Mouse (Mus musculus) embryonic facial prominence, embryonic 11.5 days (tissue): ENCODE data around the gene Cdc5l. TPM values are rescaled to one million over a fixed set of nuclear protein-coding genes. Genes with fewer than 3 reads are reported as not detected.
A peak's percentile ranks its signal among the peaks of the same experiment; 100 is the strongest.

ENCODE experiments used
- ATAC-seq: fragments of 200-750 bp; cut with Nextera tagmentation; replicated peaks from 2 replicates; pipeline ENCODE4 v1.8.0; 2017; ENCODE audit warnings: low read depth; ENCODE audit not compliant: insufficient number of reproducible peaks, low FRiP score, low TSS enrichment
- DNase-seq: peaks from one replicate; pipeline ENCODE4 v3.0.0-alpha.2; 2015; ENCODE audit warnings: low spot score
- H3K27ac ChIP-seq: fragments of 300-500 bp; sonication (generic); replicated peaks from 2 replicates; pipeline ENCODE4 v1.5.1; 2014; ENCODE audit warnings: mild to moderate bottlenecking, low read depth, low read length, control low read depth
- H3K27me3 ChIP-seq: fragments of 300-500 bp; sonication (generic); 2 replicates; pipeline ENCODE4 v1.6.1; 2014; ENCODE audit warnings: mild to moderate bottlenecking, low read length, moderate library complexity, mixed read lengths; ENCODE audit not compliant: control insufficient read depth, insufficient read depth
- H3K36me3 ChIP-seq: fragments of 300-500 bp; sonication (generic); replicated peaks from 2 replicates; pipeline ENCODE4 v1.6.1; 2014; ENCODE audit warnings: low read depth, mild to moderate bottlenecking, low read length, moderate library complexity, mixed read lengths; ENCODE audit not compliant: control insufficient read depth, insufficient read depth
- H3K4me1 ChIP-seq: fragments of 300-500 bp; sonication (generic); 2 replicates; pipeline ENCODE4 v1.6.1; 2014; ENCODE audit warnings: low read length, mixed read lengths; ENCODE audit not compliant: control insufficient read depth, insufficient read depth
- H3K4me2 ChIP-seq: fragments of 300-500 bp; sonication (generic); 2 replicates; pipeline ENCODE4 v1.6.1; 2014; ENCODE audit warnings: low read depth, mild to moderate bottlenecking, control low read depth, low read length, moderate library complexity
- H3K4me3 ChIP-seq: fragments of 300-500 bp; sonication (generic); 2 replicates; pipeline ENCODE4 v1.5.1; 2014; ENCODE audit warnings: low read depth, low read length, control low read depth
- H3K9ac ChIP-seq: fragments of 300-500 bp; sonication (generic); replicated peaks from 2 replicates; pipeline ENCODE4 v1.6.1; 2014; ENCODE audit warnings: mild to moderate bottlenecking, control low read depth, low read length
- H3K9me3 ChIP-seq: fragments of 300-500 bp; sonication (generic); replicated peaks from 2 replicates; pipeline ENCODE4 v1.6.1; 2016; ENCODE audit warnings: mild to moderate bottlenecking, low read length, inconsistent platforms, mixed read lengths; ENCODE audit not compliant: control insufficient read depth
- whole genome bisulfite sequencing: fragments of 180-500 bp; shearing (Covaris S2); extraction: QIAGEN DNeasy Blood & Tissue Kit; methylation state at CpG from one replicate; pipeline ENCODE4 v1.1.7; 2014; 5-methylcytosine and 5-hydroxymethylcytosine counted together
- polyA plus RNA-seq: library from polyadenylated mRNA; unstranded; fragments of >200 nt; fragmentation: Nextera tagmentation; extraction: Ambion mirVana; gene quantifications from 2 replicates; pipeline ENCODE4 v1.2.1, GENCODE M21; 2014

The Cdc5l gene
- polyA plus RNA-seq, 1 experiment from 2014 or later = 97.6 TPM

DNA sequence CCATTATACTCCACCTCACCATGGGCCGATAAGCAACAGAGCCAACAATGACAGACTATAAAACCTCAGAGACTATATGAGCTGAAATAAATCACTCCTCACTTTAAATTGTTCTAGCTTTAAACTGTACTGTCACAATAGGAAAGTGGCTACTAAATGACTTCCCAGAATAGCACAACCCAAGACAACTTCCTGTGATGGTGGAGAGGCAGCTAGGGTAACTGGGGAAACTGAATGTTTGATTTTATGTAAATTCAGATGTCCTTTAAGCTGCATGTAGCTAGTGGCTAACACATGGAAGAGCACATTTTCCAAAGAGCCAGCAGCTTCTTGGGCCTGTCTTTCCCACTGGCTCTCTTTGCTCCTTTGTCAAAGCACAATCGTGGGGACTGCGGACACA, 50.2 kb downstream of the Cdc5l start:
- H3K27me3 ChIP-seq = no peaks in the 10 kb centered on the region
- no peak overlapping the region for H3K27ac ChIP-seq
- 83% methylated on average over 3 of the region's 3 CpGs for WGBS
- no peak overlapping the region for H3K4me3 ChIP-seq
- no peak overlapping the region for H3K4me2 ChIP-seq
- H3K36me3 ChIP-seq = no peaks in the 10 kb centered on the region
- no peaks in the 10 kb centered on the region for H3K9me3 ChIP-seq
- DNase-seq (no peak), ATAC-seq (no peak)
- H3K9ac ChIP-seq = no peak overlapping the region
- no peaks in the 10 kb centered on the region for H3K4me1 ChIP-seq

DNA sequence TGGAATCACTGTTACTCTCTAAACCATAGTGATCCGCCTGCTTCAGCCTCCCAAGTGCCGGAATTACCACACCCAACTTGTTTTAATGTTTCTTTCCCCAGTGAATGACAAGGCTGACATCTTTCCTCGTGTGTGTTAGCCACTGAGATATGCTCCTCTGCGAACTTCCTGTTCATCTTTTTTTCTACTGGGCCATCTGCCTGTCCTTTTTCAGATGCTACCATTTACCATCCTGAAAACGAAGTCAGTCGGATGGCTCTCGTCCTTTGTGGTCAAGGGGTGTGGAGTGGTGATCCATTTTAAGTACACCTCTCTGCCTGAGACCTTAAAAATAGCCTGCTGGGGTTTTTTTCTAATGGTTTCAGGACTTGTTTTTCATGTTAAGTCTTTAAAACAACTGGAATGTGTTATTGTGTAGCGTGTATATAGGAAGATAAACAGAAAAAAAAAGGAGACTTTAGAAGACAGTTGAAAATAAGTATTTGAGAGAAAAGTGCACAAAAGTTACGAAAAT, 54.2 kb downstream of the Cdc5l start:
- Histone ChIP-seq H3K27ac (no peak overlapping the region), H3K4me1 (no peaks in the 10 kb centered on the region), H3K36me3 (no peaks in the 10 kb centered on the region), H3K9me3 (no peaks in the 10 kb centered on the region), H3K9ac (no peak overlapping the region), H3K4me2 (no peak overlapping the region), H3K27me3 (no peaks in the 10 kb centered on the region), H3K4me3 (no peak overlapping the region)
- ATAC-seq (no peak), DNase-seq (no peak)
- WGBS = 93% methylated on average over 9 of the region's 9 CpGs

DNA sequence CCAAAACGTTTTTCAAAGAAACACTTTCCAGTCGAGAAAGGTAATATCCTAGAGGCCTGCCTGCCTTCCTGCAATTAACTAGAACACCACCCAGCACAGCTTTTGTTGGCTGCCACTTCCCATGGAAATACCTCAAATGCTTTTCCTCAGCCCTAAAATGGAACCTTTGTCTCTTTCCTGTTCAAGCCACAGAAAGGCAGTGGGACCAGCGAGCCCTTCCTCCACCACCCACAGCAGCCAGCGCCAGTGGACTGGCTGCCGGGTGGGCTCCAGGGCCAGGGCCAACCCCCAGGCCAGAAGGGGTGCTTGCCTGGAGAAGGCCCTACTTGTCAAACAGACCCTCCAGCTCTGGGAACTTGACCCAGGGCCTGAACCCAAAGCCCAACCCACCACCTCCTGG, 56.2 kb downstream of the Cdc5l start:
- DNase-seq = peak; percentile 19
- ATAC-seq = no peak
- H3K9me3 ChIP-seq = no peaks in the 10 kb centered on the region
- no peaks in the 10 kb centered on the region for H3K36me3 ChIP-seq
- 33% methylated on average over 5 of the region's 5 CpGs for WGBS
- H3K27ac ChIP-seq = no peak overlapping the region
- no peak overlapping the region for H3K9ac ChIP-seq
- H3K27me3 ChIP-seq = no peaks in the 10 kb centered on the region
- H3K4me2 ChIP-seq = no peak overlapping the region
- no peaks in the 10 kb centered on the region; the same call in 1 of the 2 replicates for H3K4me1 ChIP-seq
- no peak overlapping the region for H3K4me3 ChIP-seq

DNA sequence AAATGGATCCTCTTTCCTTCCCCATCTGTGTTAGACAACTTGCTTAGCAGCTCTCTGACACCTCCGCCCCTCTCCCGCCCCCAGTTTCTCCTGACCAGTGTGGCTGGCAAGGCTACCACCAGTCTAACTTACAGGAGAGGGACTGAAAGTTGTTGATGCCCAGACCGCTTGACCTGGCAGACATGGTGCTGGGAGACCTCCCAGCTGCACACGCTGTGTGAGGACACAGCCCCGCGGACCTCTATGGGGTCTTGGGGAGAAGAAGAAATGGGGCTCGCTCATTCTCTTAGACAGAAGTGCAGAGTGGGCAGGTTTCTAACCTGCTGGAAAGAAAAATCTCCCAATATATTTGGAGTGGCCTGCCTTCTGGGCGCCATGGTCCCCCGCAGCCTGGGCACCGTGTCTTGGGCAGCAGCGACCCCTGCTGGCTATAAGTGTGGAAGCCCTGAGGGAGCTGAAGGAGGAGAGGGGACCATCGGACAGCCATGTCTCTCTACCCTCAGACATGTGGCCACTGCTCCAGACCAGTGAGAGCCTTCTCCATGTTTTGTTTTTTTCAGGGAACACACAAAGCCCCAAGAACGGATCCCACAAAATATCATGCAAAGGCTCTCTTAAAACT, 59.4 kb downstream of the Cdc5l start:
- H3K27ac ChIP-seq = no peak overlapping the region
- WGBS = 25% methylated on average over 13 of the region's 13 CpGs
- no peaks in the 10 kb centered on the region; the same call in 1 of the 2 replicates for H3K4me1 ChIP-seq
- ATAC-seq (peak; percentile 46; the same call in 1 of the 2 replicates), DNase-seq (peak; percentile 86)
- H3K9me3 ChIP-seq = no peaks in the 10 kb centered on the region
- H3K4me3 ChIP-seq = no peak overlapping the region
- H3K36me3 ChIP-seq = no peaks in the 10 kb centered on the region
- H3K27me3 ChIP-seq = no peaks in the 10 kb centered on the region
- H3K4me2 ChIP-seq = no peak overlapping the region
- no peak overlapping the region for H3K9ac ChIP-seq

DNA sequence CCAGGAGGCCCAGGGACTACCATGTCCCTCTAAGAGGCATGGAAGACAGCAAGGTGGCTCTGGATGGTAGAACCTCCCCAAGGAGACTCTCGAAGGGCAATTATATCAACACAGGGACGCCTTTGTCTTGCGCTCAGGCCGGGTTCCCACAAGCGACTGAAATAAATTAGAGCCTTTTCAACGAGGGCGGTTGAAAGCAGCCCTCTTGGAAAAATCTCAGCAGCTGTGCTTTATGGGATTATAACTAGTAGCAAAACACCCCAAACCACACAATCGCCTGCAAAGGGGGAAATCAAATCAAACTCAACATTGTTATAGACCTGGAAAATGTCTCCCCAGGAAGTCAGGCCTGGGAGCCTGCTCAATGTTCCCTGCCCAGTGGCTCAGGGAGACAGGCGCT, 62.5 kb downstream of the Cdc5l start:
- Histone ChIP-seq H3K9ac (no peak overlapping the region), H3K4me2 (no peak overlapping the region), H3K27me3 (no peaks in the 10 kb centered on the region), H3K9me3 (no peaks in the 10 kb centered on the region), H3K27ac (no peak overlapping the region; the same call in 1 of the 2 replicates), H3K36me3 (no peaks in the 10 kb centered on the region), H3K4me3 (no peak overlapping the region), H3K4me1 (no peaks in the 10 kb centered on the region; the same call in 1 of the 2 replicates)
- no peak for ATAC-seq
- peak; percentile 13 for DNase-seq
- 44% methylated on average over 9 of the region's 9 CpGs for WGBS

DNA sequence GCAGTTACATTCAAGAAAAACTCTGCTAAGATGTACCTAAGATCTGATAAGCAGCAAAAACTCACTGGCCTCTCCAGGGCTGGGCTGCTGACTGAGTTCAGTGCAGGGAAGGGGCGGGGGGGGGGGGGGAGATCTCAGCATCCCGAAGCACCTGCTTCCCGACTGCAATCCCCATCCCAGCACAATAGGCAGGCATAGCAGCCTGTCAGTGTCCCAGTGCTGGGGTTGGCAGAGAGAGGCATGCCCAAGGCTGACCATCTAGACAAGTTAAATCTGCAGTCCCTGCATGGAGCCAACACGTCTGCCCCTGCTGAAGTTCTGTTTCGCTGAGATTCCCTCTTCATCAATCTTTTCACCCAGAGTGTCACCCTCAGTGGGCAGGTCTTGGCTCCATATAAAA, 63.0 kb downstream of the Cdc5l start:
- Histone ChIP-seq H3K4me1 (no peaks in the 10 kb centered on the region; the same call in 1 of the 2 replicates), H3K4me3 (no peak overlapping the region), H3K36me3 (no peaks in the 10 kb centered on the region), H3K4me2 (no peak overlapping the region), H3K27me3 (no peaks in the 10 kb centered on the region), H3K9me3 (no peaks in the 10 kb centered on the region), H3K9ac (no peak overlapping the region), H3K27ac (no peak overlapping the region)
- ATAC-seq (no peak), DNase-seq (no peak)
- WGBS = 54% methylated on average over 4 of the region's 5 CpGs

DNA sequence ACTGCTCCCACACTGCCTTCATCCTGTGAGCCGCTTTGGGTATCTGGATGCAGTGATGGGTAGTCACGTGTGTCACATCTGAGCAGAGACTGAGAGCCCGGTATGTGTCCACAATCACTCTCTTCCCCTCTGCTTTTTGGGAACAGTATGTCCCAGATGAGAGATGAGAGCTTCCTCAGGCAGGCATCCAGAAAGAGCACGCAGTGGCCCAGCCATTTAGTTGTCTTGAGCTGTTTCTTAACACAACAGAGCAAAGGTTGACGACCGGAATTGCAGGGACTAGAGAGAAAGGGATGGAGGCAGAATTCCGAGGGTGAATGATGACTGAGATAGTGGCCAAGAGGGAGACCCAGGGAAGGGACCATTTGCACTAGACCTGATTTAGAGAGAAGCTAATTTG, 68.7 kb downstream of the Cdc5l start:
- Histone ChIP-seq H3K27ac (no peak overlapping the region), H3K9ac (no peak overlapping the region), H3K4me2 (no peak overlapping the region), H3K4me3 (no peak overlapping the region), H3K4me1 (no peaks in the 10 kb centered on the region), H3K9me3 (no peaks in the 10 kb centered on the region), H3K27me3 (no peaks in the 10 kb centered on the region), H3K36me3 (no peaks in the 10 kb centered on the region)
- ATAC-seq (no peak), DNase-seq (no peak)
- 75% methylated on average over 7 of the region's 7 CpGs for WGBS

DNA sequence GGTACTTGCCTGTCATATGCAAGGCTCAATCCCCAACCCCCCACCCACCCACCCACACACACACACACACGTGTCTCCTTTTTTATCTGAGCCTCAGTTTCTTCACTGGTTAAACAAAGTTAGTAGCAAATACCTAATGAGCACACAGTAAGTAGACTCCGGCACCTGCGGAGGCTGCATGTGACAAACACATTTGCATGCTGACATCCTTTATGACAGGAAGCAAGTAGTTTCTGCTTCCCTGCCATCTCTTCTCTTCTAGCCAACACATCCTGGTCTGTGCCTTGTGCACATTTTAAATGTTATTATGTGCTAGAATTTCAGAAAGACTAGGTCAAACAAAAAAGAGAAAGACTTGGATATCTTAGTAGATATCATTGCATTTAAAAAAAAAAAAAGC, 72.6 kb downstream of the Cdc5l start:
- H3K4me2 ChIP-seq = no peak overlapping the region
- no peak for DNase-seq
- no peak for ATAC-seq
- WGBS = 94% methylated on average over 3 of the region's 3 CpGs
- H3K36me3 ChIP-seq = no peaks in the 10 kb centered on the region
- no peaks in the 10 kb centered on the region for H3K4me1 ChIP-seq
- H3K9me3 ChIP-seq = no peaks in the 10 kb centered on the region
- no peak overlapping the region for H3K9ac ChIP-seq
- H3K4me3 ChIP-seq = no peak overlapping the region
- H3K27ac ChIP-seq = no peak overlapping the region
- no peaks in the 10 kb centered on the region for H3K27me3 ChIP-seq
